Mouse (Mus musculus) heart, adult 2 months (tissue): Measurements from ENCODE around the gene Tekt1.

Experiments used
- CTCF ChIP-seq: fragments of 200-600 bp; IDR thresholded peaks from 2 replicates; pipeline ENCODE4 v1.8.1; 2022; ENCODE audit warnings: antibody characterized with exemption, mild to moderate bottlenecking, moderate library complexity
- EP300 ChIP-seq: fragments of 200-500 bp; IDR thresholded peaks from 2 replicates; pipeline ENCODE4 v1.6.1; 2011; ENCODE audit warnings: low read depth, low read length, control low read depth; ENCODE audit not compliant: insufficient read depth
- POLR2A ChIP-seq: fragments of 200-500 bp; IDR thresholded peaks from 2 replicates; pipeline ENCODE4 v1.6.1; 2011; ENCODE audit warnings: mild to moderate bottlenecking, low read depth, low read length, control low read depth; ENCODE audit not compliant: insufficient read depth

DNA sequence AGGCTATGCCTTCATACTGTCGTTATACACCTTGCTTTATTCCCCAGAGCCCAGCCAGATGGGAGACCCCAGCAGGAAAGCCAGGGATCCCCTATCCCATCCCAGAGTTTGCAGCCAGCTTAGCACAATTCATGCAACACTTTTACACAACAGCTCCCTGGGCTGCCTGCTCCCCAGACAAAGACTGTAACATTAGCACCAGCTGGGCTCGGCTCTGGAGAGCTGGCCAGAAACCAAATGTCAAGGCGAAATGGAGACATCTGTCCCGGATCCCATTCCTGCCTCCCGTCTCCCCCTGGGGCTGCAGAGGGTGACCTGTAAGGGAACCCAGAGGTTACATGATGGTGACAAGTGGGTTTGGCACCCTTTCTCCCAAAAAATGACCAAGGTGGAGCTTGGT is 31.4 kb upstream of the Tekt1 start:
- TF ChIP-seq CTCF = no peak
- TF ChIP-seq EP300 = no peak
- TF ChIP-seq POLR2A = no peak
